Mouse (Mus musculus): ENCODE data around the gene Jph3.

Gene Jph3

DNA sequence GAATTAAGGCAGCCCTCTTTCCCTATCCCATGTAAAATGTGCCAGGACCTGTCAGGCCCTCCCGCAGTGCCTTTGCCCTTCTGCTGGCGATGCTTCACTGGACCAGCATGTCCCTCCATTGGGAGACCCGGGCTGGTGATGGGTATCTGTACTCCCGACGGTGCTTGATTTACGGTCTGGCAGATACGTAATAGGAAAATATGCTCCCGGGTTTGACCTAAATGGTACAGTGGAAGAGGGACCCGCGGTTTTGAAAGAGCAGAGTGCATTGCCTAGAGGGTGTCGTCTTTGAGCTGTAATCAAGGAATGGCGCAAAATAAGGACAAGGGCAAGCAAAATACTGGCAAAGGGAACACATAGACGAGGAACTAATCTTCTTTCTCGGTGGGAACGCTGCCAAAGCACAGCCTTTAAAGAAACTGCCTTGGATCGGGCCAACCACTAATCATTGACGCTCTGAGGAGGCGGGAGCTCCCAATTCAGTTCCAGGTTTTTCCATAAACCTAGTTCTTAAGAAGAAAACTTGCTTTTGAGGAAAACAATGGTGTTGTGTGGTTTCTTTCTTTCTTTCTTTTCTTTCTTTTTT is 100.4 kb downstream of the Jph3 start:
- peak; percentile 77 to 78 for DNase-seq (ENCODE audit: low spot score in 2 of 2)

DNA sequence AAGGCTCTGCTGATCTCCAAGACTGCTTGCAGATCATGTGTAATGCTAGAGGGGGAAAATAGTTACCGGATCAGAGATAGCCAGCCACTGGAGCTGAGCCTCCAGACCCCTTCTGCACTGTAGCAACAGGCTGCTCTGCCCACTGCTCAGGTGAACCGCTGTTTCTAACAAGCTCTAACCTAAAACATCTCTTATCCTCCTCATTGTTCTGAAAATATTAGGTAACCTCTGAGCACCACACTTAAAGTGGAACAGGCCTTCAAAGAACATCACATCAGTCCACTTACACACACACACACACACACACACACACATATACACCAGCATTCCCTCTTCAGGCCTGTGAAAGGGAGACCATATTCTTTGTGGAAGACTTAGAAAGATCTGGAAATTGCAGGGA is 102.6 kb downstream of the Jph3 start:
- peak in 1 of 2 experiments; percentile 8 for DNase-seq (ENCODE audit: low spot score in 2 of 2)

DNA sequence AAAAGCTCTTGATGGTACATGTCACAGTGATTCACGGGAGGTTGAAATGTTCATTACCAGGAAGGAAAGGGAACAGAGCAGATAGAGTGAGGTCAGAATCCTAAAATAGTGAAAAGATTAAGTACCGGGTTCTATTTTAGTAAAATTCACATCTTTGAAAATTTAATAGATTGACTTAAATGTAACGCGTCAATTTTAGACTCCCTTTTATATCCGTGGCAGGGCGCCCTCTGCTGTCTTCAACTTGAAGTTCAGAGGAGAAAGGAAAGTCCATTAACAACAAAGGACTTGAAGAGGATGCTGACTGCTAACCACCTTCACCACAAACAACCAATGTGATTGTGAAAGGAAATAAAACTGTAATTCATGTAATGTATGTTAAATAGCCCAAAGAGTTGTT is 103.1 kb downstream of the Jph3 start:
- peak; percentile 78 to 86 for DNase-seq (ENCODE audit: low spot score in 2 of 2)

DNA sequence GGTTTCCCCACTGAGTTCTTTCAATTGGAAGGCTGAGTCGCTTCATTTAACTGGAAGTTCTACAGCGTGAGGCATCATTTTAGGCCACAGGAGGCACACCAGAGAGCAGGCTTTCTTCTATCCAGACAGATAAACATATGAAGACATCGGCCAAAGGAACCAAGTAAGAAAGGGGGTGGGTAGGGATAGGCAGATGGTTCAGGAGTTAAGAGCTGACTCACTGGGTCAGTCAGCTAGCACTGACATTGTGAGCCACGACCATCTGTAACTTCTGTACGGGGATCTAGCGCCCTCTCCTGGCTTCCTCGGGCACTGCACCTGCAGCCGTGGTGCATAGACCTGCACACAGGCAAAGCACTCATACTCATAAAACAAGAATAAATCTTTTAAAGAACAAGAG is 111.8 kb downstream of the Jph3 start:
- peak; percentile 66 to 71 for DNase-seq (ENCODE audit: low spot score in 2 of 2)

DNA sequence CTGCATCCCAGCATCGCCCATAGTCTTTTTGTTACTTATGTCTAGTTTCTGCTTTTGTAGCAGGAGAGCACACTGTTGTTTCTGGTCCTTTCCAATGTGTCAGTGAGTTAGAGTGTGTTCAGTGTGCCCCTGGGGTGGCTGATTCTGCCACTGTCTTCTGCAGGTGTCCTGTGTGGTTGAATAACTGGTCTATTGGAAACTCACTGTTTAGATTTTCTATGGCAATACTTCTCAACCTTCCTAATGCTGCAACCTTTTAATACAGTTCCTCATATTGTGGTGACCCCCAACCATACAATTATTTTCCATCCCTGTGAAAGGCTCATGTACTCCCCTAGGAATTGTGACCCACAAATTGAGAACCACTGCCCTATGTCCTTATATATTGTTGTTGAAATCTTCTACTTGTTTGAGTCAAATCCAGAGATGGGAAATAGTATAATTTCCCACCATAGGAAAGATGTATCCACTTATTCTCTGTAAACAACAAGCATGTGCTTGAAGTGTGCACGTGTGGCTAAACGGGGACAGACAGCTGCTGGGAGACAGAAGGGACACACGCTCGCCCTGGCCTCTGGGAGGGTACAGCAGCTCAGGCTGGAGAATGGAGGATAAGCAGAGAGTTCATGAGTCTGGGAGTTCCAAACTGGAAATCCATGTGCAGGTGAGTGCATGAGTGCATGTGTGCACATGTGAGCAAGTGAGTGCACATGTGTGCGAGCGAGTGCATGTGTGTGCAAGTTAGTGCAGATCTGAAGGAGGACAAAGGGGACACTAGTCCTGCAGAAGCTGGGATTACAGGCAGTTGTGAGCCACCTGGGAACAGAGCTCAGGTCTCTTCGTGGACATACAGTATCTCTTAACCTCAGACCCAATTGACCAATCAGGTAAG is 112.9 kb downstream of the Jph3 start:
- peak in 1 of 2 experiments; percentile 12 for DNase-seq (ENCODE audit: low spot score in 2 of 2)

DNA sequence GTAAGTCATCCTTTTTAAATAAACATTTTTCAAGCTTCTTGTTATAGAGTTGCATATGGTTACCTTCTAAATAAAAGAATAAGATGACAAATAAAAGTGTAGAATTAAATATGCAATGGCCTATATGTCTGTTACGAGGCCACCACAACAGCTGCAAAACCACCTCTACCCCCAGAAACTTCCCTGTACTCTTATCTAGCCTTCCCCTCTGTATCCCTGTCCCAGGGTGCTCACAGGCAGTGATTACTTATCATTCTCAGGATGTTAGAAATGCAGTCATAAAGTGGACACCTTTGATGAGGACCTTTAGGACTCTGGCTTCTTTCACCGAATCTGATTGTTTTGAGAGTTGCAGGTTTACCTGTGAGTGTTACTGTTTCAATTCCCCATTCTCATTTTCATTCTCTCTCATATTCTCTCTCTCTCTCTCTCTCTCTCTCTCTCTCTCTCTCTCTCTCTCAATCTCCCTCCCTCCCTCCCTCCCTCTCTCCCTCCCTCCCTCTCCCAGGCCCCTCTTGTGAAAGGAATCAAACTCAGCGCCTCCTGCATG is 113.8 kb downstream of the Jph3 start:
- DNase-seq (ENCODE audit: low spot score in 2 of 2): no peak

Measured in right cerebral cortex, postnatal 10 days (tissue).